Mouse (Mus musculus) lung, postnatal 0 days (tissue): ENCODE measurements around the gene Kcnip3.

Experiments used
- CTCF ChIP-seq: IDR thresholded peaks from 2 replicates; pipeline ENCODE4 v1.5.1; 2016; ENCODE audit warnings: antibody characterized with exemption, mild to moderate bottlenecking
- EP300 ChIP-seq: IDR thresholded peaks from 2 replicates; pipeline ENCODE4 v1.6.1; 2016; ENCODE audit warnings: antibody characterized with exemption, mild to moderate bottlenecking, control low read depth

DNA sequence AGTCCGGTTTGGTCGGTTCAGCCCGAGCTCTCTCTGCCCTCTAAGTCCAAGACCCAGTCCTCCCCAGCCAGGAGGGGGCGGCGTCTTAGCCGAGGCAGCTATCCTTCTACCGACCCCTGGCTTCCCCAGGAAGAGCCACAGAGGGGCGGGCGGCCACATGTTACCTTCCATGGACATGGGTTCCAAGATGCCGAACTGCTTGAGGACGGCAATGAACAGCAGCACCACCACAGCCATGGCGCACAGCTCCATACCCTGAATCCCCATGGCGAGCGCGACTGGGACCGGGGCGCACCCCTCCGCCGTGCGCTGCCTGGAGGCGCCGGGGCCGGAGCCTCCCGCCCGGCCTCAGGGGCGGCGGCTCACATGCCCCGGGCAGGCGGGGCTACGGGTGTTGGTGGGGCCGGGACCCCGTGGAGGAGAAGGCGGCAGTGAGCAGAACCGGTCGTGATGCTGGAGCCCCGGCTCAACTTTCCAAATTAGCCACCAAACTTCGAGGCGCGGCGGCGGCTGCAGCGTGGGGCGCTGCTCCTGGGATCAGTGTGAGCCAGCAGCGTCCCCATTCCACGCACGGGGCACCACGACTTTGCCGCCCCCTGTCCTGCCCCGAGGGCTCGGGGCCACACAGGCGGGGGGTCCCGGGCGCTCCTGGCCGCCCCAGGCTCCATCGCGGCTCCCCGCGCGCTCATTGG is 39.9 kb downstream of the Kcnip3 start:
- TF ChIP-seq CTCF (peak; percentile 32), EP300 (no peak)
